Mouse (Mus musculus) stomach, postnatal 0 days (tissue): Measurements from ENCODE around the gene Pvr.

Experiments
- CTCF ChIP-seq: IDR thresholded peaks from 2 replicates; pipeline ENCODE4 v1.5.1; 2016; ENCODE audit warnings: antibody characterized with exemption, low read depth, mild to moderate bottlenecking, moderate library complexity
- EP300 ChIP-seq: optimal IDR thresholded peaks from 2 replicates; pipeline ENCODE3; 2016; ENCODE audit warnings: antibody characterized with exemption

GRCm38 (mm10) chr7:19871137-19871621, 49.8 kb downstream of the Pvr start:
- TF ChIP-seq CTCF: no peak
- no peak for TF ChIP-seq EP300
